Mouse (Mus musculus): ENCODE data around the gene Il4ra. TPM values are rescaled to one million over a fixed set of nuclear protein-coding genes. Genes with fewer than 3 reads are reported as not detected.

The Il4ra gene
- polyA plus RNA-seq (2021; fragmentation: Nextera tagmentation), result 1.7 and 2.2 TPM in 2 replicates
- long read RNA-seq, experiment 1, full-length matches to known transcripts, result 8 of 13 reads
- long read RNA-seq, experiment 1, partial matches to known transcripts, result 4 of 13 reads
- long read RNA-seq, experiment 1, other reads (novel, unspliced or antisense), result 1 of 13 reads
- long read RNA-seq, experiment 2, full-length matches to known transcripts, result 29 of 34 reads
- long read RNA-seq, experiment 2, partial matches to known transcripts, result 4 of 34 reads
- long read RNA-seq, experiment 2, other reads (novel, unspliced or antisense), result 1 of 34 reads

DNA sequence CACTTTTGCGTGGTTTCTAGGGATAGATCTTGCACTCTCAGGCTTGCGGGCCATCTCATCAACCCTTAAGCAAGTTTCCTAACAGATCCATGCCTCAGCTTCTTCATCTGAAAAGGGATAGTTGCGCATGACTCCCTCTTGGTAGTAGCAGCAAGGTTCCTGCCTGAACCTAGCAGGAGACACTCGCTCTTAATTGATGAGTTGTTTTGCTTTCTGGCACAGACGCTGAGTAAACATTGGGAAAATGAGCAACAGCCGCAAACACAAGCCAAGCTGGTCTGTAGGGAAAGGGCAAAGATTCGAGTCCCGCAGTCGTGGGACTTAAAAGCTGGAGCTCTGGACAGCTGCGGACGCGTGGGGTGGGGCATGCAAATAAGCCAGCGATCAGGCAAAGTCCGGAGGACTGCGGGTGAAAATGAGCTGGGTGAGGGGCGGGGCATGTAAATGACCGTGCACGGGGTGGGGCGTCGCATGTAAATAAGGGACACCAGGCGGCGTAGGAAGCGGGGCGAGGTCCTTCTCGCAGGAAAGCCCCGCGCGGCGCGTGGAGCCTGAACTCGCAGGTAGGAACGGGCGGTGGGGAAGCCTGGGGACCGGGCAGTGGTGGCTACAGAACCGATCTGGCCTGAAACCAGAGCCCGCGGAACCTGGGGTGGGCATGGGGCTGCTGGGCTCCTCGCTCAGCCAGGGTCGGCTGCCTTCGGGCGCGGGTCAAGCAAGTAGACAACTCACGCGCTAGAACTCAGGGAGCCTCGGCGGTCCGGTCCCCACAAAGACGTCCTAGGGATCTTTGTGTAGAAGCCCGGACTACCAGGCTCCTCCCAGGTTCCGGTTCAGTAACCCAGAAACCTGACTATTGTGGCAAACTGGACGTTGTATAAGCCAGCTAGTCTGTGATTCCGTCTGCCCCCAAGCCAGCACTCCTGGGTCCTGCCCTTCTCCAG is at the start of gene Il4ra:
Il4ra (plus strand) TSS at position 355 of the 944 bp plus-strand sequence.

DNA sequence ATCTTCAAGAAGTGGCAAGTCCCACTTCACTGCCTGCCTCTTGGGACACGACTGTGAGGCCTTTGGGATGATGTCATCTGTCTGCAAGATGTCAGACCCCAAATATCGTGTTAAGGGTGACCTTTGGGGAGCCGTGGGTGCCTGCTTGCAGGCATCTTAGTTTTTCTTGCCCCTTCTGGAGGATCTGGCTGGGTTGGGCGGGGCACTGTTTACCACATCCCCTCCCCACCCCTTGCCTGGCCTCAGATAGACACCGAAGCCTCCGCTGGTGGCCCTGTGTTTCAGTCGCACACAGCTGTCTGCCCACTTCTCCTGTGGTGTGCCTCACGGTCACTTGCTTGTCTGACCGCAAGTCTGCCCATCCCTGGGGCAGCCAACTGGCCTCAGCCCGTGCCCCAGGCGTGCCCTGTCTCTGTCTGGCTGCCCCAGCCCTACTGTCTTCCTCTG is 51.3 kb downstream of the Il4ra start, which contains the start of gene Il21r:
Il21r (plus strand) TSS at position 245 of the 447 bp plus-strand sequence.

Other genes with a start within 250 kb of the Il4ra start
- gene Kdm8, start 107.4 kb upstream of the Il4ra start, polyA plus RNA-seq (2021; fragmentation: Nextera tagmentation), result 2.5 and 3.1 TPM in 2 replicates
- gene Nsmce1, start 60.5 kb upstream of the Il4ra start, polyA plus RNA-seq (2021; fragmentation: Nextera tagmentation), result 68.9 and 75.0 TPM in 2 replicates
- gene Il21r, start 51.3 kb downstream of the Il4ra start, polyA plus RNA-seq (2021; fragmentation: Nextera tagmentation), result 0.80 and 0.99 TPM in 2 replicates
- 16.5 and 17.4 TPM in 2 replicates for gene Gtf3c1, start 155.7 kb downstream of the Il4ra start, polyA plus RNA-seq (2021; fragmentation: Nextera tagmentation)
- 2.8 and 4.0 TPM in 2 replicates for gene D430042O09Rik, start 155.8 kb downstream of the Il4ra start, polyA plus RNA-seq (2021; fragmentation: Nextera tagmentation)

All from layer of hippocampus, adult 6 months (tissue).